8 mouse cellular contexts compared by ENCODE assay signal in the genomic region with DNA sequence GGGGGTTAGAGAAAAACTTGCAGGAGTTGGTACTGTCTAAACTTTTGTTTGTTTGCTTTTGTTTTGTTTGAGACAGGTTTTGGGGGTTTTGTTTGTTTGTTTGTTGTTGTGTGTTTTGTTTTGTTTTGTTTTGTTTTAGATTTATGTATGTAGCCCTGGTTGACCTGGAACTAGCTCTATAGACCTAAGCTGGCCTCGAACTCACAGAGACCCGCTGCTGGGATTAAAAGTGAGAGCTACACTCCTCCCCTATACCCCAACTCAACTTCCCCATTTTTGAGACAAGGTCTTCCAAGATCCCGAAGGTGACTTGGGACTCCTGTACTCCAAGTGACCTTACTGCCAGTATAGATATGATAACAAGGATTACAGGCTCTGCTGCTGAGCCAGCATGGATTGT. TPM values are rescaled to one million over a fixed set of nuclear protein-coding genes. Genes with fewer than 3 reads are reported as not detected.
DNase-seq lines count a peak whose midpoint lies in the region; ATAC-seq and TF ChIP-seq lines count a peak whose summit lies in the region.

No protein-coding gene starts in this region.

- 32% methylated on average over 3 of the region's 3 CpGs for WGBS in lung, embryonic 15.5 days
- WGBS in limb, embryonic 11.5 days = 38% methylated on average over 3 of the region's 3 CpGs
- 37% methylated on average over 3 of the region's 3 CpGs for WGBS in neural tube, embryonic 15.5 days

- H3K4me3 ChIP-seq in lung, embryonic 15.5 days = peak overlapping the region; percentile 68
- peak overlapping the region; percentile 20; the same call in 1 of the 2 replicates for H3K4me3 ChIP-seq in embryonic fibroblast, embryonic 13.5 days (ENCODE audit: insufficient read depth, low read length)
- peak overlapping the region; percentile 53; the same call in 1 of the 2 replicates for H3K4me3 ChIP-seq in limb, embryonic 11.5 days (ENCODE audit: low read depth, low read length)
- peak overlapping the region; percentile 64 for H3K4me3 ChIP-seq in neural tube, embryonic 15.5 days (replicated peaks)

- H3K4me2 ChIP-seq in lung, embryonic 15.5 days = peak overlapping the region; percentile 62
- H3K4me2 ChIP-seq in limb, embryonic 11.5 days (ENCODE audit: low read depth, severe bottlenecking) = peak overlapping the region; percentile 15; the same call in 1 of the 2 replicates
- peak overlapping the region; percentile 78 for H3K4me2 ChIP-seq in neural tube, embryonic 15.5 days

- H3K27ac ChIP-seq in lung, embryonic 15.5 days = no peak overlapping the region
- no peak overlapping the region for H3K27ac ChIP-seq in embryonic fibroblast, embryonic 13.5 days (ENCODE audit: insufficient read depth, low read length)
- H3K27ac ChIP-seq in limb, embryonic 11.5 days (replicated peaks; ENCODE audit: low read depth, low read length) = no peak overlapping the region
- H3K27ac ChIP-seq in neural tube, embryonic 15.5 days (replicated peaks) = no peak overlapping the region

- H3K36me3 ChIP-seq in lung, embryonic 15.5 days = no peaks in the 10 kb centered on the region; the same call in 1 of the 2 replicates
- H3K36me3 ChIP-seq in limb, embryonic 11.5 days (ENCODE audit: control insufficient read depth, insufficient read depth, low read length) = no peaks in the 10 kb centered on the region
- H3K36me3 ChIP-seq in neural tube, embryonic 15.5 days = no peaks in the 10 kb centered on the region

- no peak for TF ChIP-seq POLR2A in embryonic fibroblast, embryonic 13.5 days (IDR thresholded peaks at IDR 0.05; ENCODE audit: low read depth, low read length)

- TF ChIP-seq CTCF in embryonic fibroblast, embryonic 13.5 days (IDR thresholded peaks at IDR 0.05; ENCODE audit: borderline replicate concordance, insufficient read depth, low read length) = no peak

- 0 out of 2 replicates have a peak, but pooled peaks cover 2% of the 10 kb centered on the region for H3K27me3 ChIP-seq in lung, embryonic 15.5 days
- H3K27me3 ChIP-seq in limb, embryonic 11.5 days (ENCODE audit: control insufficient read depth, insufficient read depth, low read length) = no peaks in the 10 kb centered on the region
- no peaks in the 10 kb centered on the region; the same call in 1 of the 2 replicates for H3K27me3 ChIP-seq in neural tube, embryonic 15.5 days (replicated peaks)

- no peaks in the 10 kb centered on the region for H3K9me3 ChIP-seq in lung, embryonic 15.5 days
- H3K9me3 ChIP-seq in limb, embryonic 11.5 days (ENCODE audit: control insufficient read depth, low read length) = no peaks in the 10 kb centered on the region
- H3K9me3 ChIP-seq in neural tube, embryonic 15.5 days (replicated peaks) = no peaks in the 10 kb centered on the region

- H3K9ac ChIP-seq in lung, embryonic 15.5 days = peak overlapping the region; percentile 29; the same call in 1 of the 2 replicates
- H3K9ac ChIP-seq in limb, embryonic 11.5 days (ENCODE audit: low read length) = no peak overlapping the region
- H3K9ac ChIP-seq in neural tube, embryonic 15.5 days (replicated peaks) = no peak overlapping the region

- peaks cover 13% of the 10 kb centered on the region for H3K4me1 ChIP-seq in lung, embryonic 15.5 days
- H3K4me1 ChIP-seq in embryonic fibroblast, embryonic 13.5 days (ENCODE audit: control insufficient read depth, insufficient read depth, low read length) = no peaks in the 10 kb centered on the region
- no peaks in the 10 kb centered on the region for H3K4me1 ChIP-seq in limb, embryonic 11.5 days (ENCODE audit: control insufficient read depth, insufficient read depth, low read length)
- H3K4me1 ChIP-seq in neural tube, embryonic 15.5 days = peaks cover 14% of the 10 kb centered on the region

- DNase-seq in lung, postnatal 25 days (ENCODE audit: low spot score) = no peak
- DNase-seq in limb, embryonic 11.5 days (ENCODE audit: low spot score) = peak; percentile 25
- DNase-seq in natural killer cell, adult 2 months (ENCODE audit: low spot score in 2 of 2) = no peak
- no peak for DNase-seq in cerebellum, adult 9-10 months
- no peak for DNase-seq in layer of hippocampus, adult 11-12 months (ENCODE audit: low spot score)

- ATAC-seq in lung, embryonic 15.5 days (ENCODE audit: borderline replicate concordance, extremely low read depth, low FRiP score, low TSS enrichment) = no peak
- ATAC-seq in limb, embryonic 11.5 days (ENCODE audit: insufficient number of reproducible peaks, low FRiP score, low TSS enrichment, low read depth) = no peak
- ATAC-seq in neural tube, embryonic 15.5 days (ENCODE audit: low FRiP score) = peak; percentile 29; the same call in 1 of the 2 replicates

RNA-seq across cellular contexts. Expression of a gene that starts 2.8 kb away (rescaled TPM):
- polyA plus RNA-seq in lung, embryonic 15.5 days (2015; fragmentation: Nextera tagmentation; extraction: Ambion mirVana) = 59.0 and 59.3 TPM in 2 replicates
- 35.9 and 39.7 TPM in 2 replicates for polyA plus RNA-seq in embryonic fibroblast, embryonic 13.5 days (2011; ENCODE audit: insufficient read length, low read depth, missing spikeins)
- polyA plus RNA-seq in limb, embryonic 11.5 days (2014; fragmentation: Nextera tagmentation; extraction: Ambion mirVana) = 62.3 and 66.9 TPM in 2 replicates
- polyA plus RNA-seq in neural tube, embryonic 15.5 days (2015; fragmentation: Nextera tagmentation; extraction: Ambion mirVana) = 46.8 and 52.4 TPM in 2 replicates

RNA-seq across cellular contexts. Expression of a gene that starts 7.2 kb away (rescaled TPM):
- polyA plus RNA-seq in lung, embryonic 15.5 days (2015; fragmentation: Nextera tagmentation; extraction: Ambion mirVana) = 185 and 188 TPM in 2 replicates
- 132 and 134 TPM in 2 replicates for polyA plus RNA-seq in embryonic fibroblast, embryonic 13.5 days (2011; ENCODE audit: insufficient read length, low read depth, missing spikeins)
- polyA plus RNA-seq in limb, embryonic 11.5 days (2014; fragmentation: Nextera tagmentation; extraction: Ambion mirVana) = 208 and 213 TPM in 2 replicates
- polyA plus RNA-seq in neural tube, embryonic 15.5 days (2015; fragmentation: Nextera tagmentation; extraction: Ambion mirVana) = 160 and 173 TPM in 2 replicates

Comparison
In these comparisons a context has a peak if more than half of its experiments do, and no peak if none do; other contexts are left out.
1. H3K4me2 ChIP-seq: peak in every context shown above with its lines; median percentile 78 in neural tube, embryonic 15.5 days; 62 in lung, embryonic 15.5 days; 15 in limb, embryonic 11.5 days.